In the genomic region with DNA sequence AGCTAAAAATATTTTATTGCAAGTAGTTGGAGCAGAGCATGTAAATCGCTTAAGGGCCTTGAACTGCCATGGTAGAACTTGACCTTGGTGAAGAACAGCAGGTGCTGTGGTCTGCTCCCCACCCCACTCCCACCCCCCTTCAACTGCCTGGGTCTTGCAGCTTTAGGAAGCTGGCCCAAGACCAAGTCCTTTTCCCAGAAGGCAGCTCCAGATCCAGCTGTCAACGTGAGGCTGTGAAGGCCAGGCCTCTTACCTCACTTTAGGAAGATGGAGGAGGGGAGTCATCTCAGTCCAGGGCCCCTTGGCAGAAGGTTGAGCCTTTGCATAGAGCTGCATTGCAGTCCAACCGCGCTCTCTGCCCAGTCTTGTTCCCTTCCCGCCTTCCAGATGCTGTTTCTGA, we compare ENCODE assay signal across 8 mouse cellular contexts.
DNase-seq lines count a peak whose midpoint lies in the region; ATAC-seq and TF ChIP-seq lines count a peak whose summit lies in the region.

No protein-coding gene starts in this region.

- no peaks in the 10 kb centered on the region; the same call in 1 of the 2 replicates for H3K4me1 ChIP-seq in lung, postnatal 0 days (ENCODE audit: insufficient read depth, low read depth, low read length)
- no peaks in the 10 kb centered on the region for H3K4me1 ChIP-seq in lung, adult 2 months (ENCODE audit: control insufficient read depth, insufficient read depth, low read length)
- H3K4me1 ChIP-seq in heart, embryonic 15.5 days (replicated peaks): peaks cover 14% of the 10 kb centered on the region

- TF ChIP-seq CTCF in lung, postnatal 0 days (IDR thresholded peaks at IDR 0.05): no peak
- no peak for TF ChIP-seq CTCF in lung, adult 2 months (IDR thresholded peaks at IDR 0.05; ENCODE audit: insufficient read depth, low read length)

- no peak for TF ChIP-seq EP300 in lung, postnatal 0 days (IDR thresholded peaks at IDR 0.05)

- ATAC-seq in lung, postnatal 0 days: no peak
- ATAC-seq in heart, embryonic 15.5 days (replicated peaks; ENCODE audit: insufficient number of reproducible peaks, insufficient read depth, low FRiP score, low read depth): peak; percentile 82

- H3K9ac ChIP-seq in lung, postnatal 0 days (replicated peaks; ENCODE audit: low read depth): no peak overlapping the region
- no peak overlapping the region for H3K9ac ChIP-seq in heart, embryonic 15.5 days

- WGBS in lung, postnatal 0 days: 70% methylated on average over 5 of the region's 5 CpGs
- WGBS in lung, adult 2 months: 62% methylated on average over 5 of the region's 5 CpGs
- WGBS in heart, embryonic 15.5 days: 45% methylated on average over 5 of the region's 5 CpGs

- H3K4me3 ChIP-seq in lung, postnatal 0 days (ENCODE audit: low read depth, low read length): no peak overlapping the region
- H3K4me3 ChIP-seq in lung, adult 2 months (replicated peaks; ENCODE audit: extremely low read depth, low read depth, low read length): no peak overlapping the region
- no peak overlapping the region for H3K4me3 ChIP-seq in heart, embryonic 15.5 days

- H3K27ac ChIP-seq in lung, postnatal 0 days (ENCODE audit: low read length): no peak overlapping the region
- H3K27ac ChIP-seq in heart, embryonic 15.5 days: peak overlapping the region; percentile 71

- H3K27me3 ChIP-seq in lung, postnatal 0 days (replicated peaks; ENCODE audit: insufficient read depth, low read length): no peaks in the 10 kb centered on the region
- H3K27me3 ChIP-seq in heart, embryonic 15.5 days: no peaks in the 10 kb centered on the region

- no peak overlapping the region for H3K4me2 ChIP-seq in lung, postnatal 0 days (replicated peaks; ENCODE audit: low read depth, low read length)
- H3K4me2 ChIP-seq in heart, embryonic 15.5 days: peak overlapping the region; percentile 15; the same call in 1 of the 2 replicates

- TF ChIP-seq POLR2A in lung, adult 2 months (IDR thresholded peaks at IDR 0.05; ENCODE audit: borderline replicate concordance, extremely low read depth, low read depth, low read length): no peak

- 0 out of 2 replicates have a peak, but pooled peaks cover under 1% of the 10 kb centered on the region for H3K9me3 ChIP-seq in lung, postnatal 0 days (ENCODE audit: low read length)
- no peaks in the 10 kb centered on the region for H3K9me3 ChIP-seq in heart, embryonic 15.5 days (replicated peaks)

- peak; percentile 56 for DNase-seq in adrenal gland, postnatal 14 days
- DNase-seq in adrenal gland, postnatal 25 days: no peak
- DNase-seq in lung, postnatal 0 days (ENCODE audit: low spot score): peak; percentile 18
- DNase-seq in lung, adult 2 months: no peak
- peak; percentile 31 for DNase-seq in ovary, postnatal 36 days (ENCODE audit: low spot score)
- no peak for DNase-seq in embryo, embryonic 10.5 days (ENCODE audit: low spot score)
- DNase-seq in layer of hippocampus, adult 8-10 months (ENCODE audit: low spot score in 2 of 2): no peak

- no peaks in the 10 kb centered on the region for H3K36me3 ChIP-seq in lung, postnatal 0 days (ENCODE audit: insufficient read depth, low read length)
- H3K36me3 ChIP-seq in heart, embryonic 15.5 days: no peaks in the 10 kb centered on the region

Comparison
In these comparisons a context has a peak if more than half of its experiments do, and no peak if none do; other contexts are left out.
1. DNase-seq: peak in adrenal gland, postnatal 14 days (single experiment), lung, postnatal 0 days (single experiment) and ovary, postnatal 36 days (single experiment); none in adrenal gland, postnatal 25 days (single experiment), lung, adult 2 months (single experiment), embryo, embryonic 10.5 days (single experiment) and layer of hippocampus, adult 8-10 months (0 of 2).